ENCODE assay signal across 12 mouse cellular contexts in genomic region chr13:98502236-98502812, GRCm38 (mm10). TPM values are rescaled to one million over a fixed set of nuclear protein-coding genes. Genes with fewer than 3 reads are reported as not detected.
A peak's percentile ranks its signal among the peaks of the same experiment; 100 is the strongest.
DNase-seq lines count a peak whose midpoint lies in the region; ATAC-seq lines count a peak whose summit lies in the region.
"Had no signal": no experiment of that assay in that cellular context is flagged by ENCODE, and none has a peak within 500 bp of the region (broad histone marks: within the 10 kb centered on the region; RNA-seq: fewer than 3 reads in every experiment).

No protein-coding gene starts in this region.

- DNase-seq in heart, embryonic 10.5 days (ENCODE audit: low spot score): no peak
- DNase-seq in heart, adult 9 months (ENCODE audit: low spot score in 2 of 2): no peak
- DNase-seq in testis, postnatal 10 days (ENCODE audit: low spot score): peak; percentile 40
- DNase-seq in testis, postnatal 14 days (ENCODE audit: low spot score): no peak
- no peak for DNase-seq in left cerebral cortex, adult 11 months (ENCODE audit: low spot score)
- no peak for DNase-seq in gastrocnemius, postnatal 10 days
- DNase-seq: adrenal gland, adult 2 months; cerebellum, adult 9-10 months had no signal

- H3K36me3 ChIP-seq in heart, embryonic 10.5 days: no peaks in the 10 kb centered on the region
- no peaks in the 10 kb centered on the region for H3K36me3 ChIP-seq in limb, embryonic 15.5 days

- H3K9me3 ChIP-seq in heart, embryonic 10.5 days: no peaks in the 10 kb centered on the region
- H3K9me3 ChIP-seq in limb, embryonic 15.5 days: no peaks in the 10 kb centered on the region

- H3K4me2 ChIP-seq in limb, embryonic 15.5 days: 0 out of 2 replicates have a peak overlapping the region, but pooled peaks have one; percentile 38

- H3K27me3 ChIP-seq in heart, embryonic 10.5 days (ENCODE audit: insufficient read depth, poor library complexity, severe bottlenecking): peaks cover 99% of the 10 kb centered on the region
- H3K27me3 ChIP-seq in limb, embryonic 15.5 days: peaks cover 96% of the 10 kb centered on the region
- H3K27me3 ChIP-seq: CH12.LX had no signal

- under 1% methylated on average over 16 of the region's 16 CpGs for WGBS in heart, embryonic 10.5 days
- WGBS in limb, embryonic 15.5 days: 4% methylated on average over 16 of the region's 16 CpGs

- H3K9ac ChIP-seq in limb, embryonic 15.5 days: no peak overlapping the region

- H3K4me1 ChIP-seq in heart, embryonic 10.5 days: peaks cover 25% of the 10 kb centered on the region
- peaks cover 42% of the 10 kb centered on the region for H3K4me1 ChIP-seq in limb, embryonic 15.5 days

- ATAC-seq in limb, embryonic 15.5 days (ENCODE audit: insufficient number of reproducible peaks, low FRiP score, low TSS enrichment, low read depth): no peak
- ATAC-seq in activated CD4-positive, CD25-positive, alpha-beta regulatory T cell, adult 4 months: no peak

- peak overlapping the region; percentile 53 for H3K4me3 ChIP-seq in heart, embryonic 10.5 days
- H3K4me3 ChIP-seq in limb, embryonic 15.5 days: peak overlapping the region; percentile 23; the same call in 1 of the 2 replicates

- H3K27ac ChIP-seq in heart, embryonic 10.5 days: no peak overlapping the region; the same call in 1 of the 2 replicates
- H3K27ac ChIP-seq in limb, embryonic 15.5 days: no peak overlapping the region

RNA-seq across cellular contexts. Expression of gene Gm10320, which starts 10.5 kb away (rescaled TPM):
- 0.48 and 0.82 TPM in 2 replicates for polyA plus RNA-seq in heart, embryonic 10.5 days (2016; fragmentation: Nextera tagmentation; extraction: Ambion mirVana)
- polyA plus RNA-seq in limb, embryonic 15.5 days (2015; fragmentation: Nextera tagmentation; extraction: Ambion mirVana): 1.1 and 1.3 TPM in 2 replicates
- polyA plus RNA-seq in activated CD4-positive, CD25-positive, alpha-beta regulatory T cell, adult 4 months (2017; shearing (Covaris generic)): 1 to 10 TPM in 1 of 2 experiments, not detected in 1; 1.3 TPM
- total RNA-seq in gastrocnemius, postnatal 10 days (2021): not detected
- total RNA-seq: adrenal gland, adult 2 months; layer of hippocampus, postnatal 25 days had no signal
